Mouse (Mus musculus): Measurements from ENCODE around the gene Mthfr.

The Mthfr gene

GRCm38 (mm10) chr4:148091181-148091580 is 52.3 kb downstream of the Mthfr start:
- no peak for DNase-seq

GRCm38 (mm10) chr4:148092551-148093271 is 53.8 kb downstream of the Mthfr start:
- no peak for DNase-seq

DNA sequence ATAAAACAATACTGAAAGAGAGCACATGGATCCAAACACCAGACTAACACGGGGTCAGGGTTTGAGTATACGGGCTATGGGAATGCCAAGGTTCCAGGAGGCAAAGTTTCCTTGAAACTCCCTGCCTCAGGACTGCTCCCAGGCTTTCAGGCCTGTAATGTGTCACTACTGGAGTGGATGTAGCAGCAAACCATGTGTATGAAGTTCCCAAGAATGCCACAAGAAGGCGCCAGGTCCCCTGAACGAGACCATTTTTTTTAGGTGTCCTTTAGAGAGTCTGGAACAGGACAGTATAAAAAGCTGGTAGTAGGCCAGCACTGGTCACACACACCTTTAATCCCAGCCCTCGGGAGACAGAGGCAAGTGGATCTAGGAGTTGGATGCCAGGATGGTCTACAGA is 55.3 kb downstream of the Mthfr start:
- DNase-seq: no peak

- DNase-seq: no peak
Observed at GRCm38 (mm10) chr4:148095081-148095480, 56.2 kb downstream of the Mthfr start.

- DNase-seq: no peak
Observed at GRCm38 (mm10) chr4:148097936-148098335, 59.1 kb downstream of the Mthfr start.

GRCm38 (mm10) chr4:148098666-148099065 is 59.8 kb downstream of the Mthfr start:
- DNase-seq: no peak

DNA sequence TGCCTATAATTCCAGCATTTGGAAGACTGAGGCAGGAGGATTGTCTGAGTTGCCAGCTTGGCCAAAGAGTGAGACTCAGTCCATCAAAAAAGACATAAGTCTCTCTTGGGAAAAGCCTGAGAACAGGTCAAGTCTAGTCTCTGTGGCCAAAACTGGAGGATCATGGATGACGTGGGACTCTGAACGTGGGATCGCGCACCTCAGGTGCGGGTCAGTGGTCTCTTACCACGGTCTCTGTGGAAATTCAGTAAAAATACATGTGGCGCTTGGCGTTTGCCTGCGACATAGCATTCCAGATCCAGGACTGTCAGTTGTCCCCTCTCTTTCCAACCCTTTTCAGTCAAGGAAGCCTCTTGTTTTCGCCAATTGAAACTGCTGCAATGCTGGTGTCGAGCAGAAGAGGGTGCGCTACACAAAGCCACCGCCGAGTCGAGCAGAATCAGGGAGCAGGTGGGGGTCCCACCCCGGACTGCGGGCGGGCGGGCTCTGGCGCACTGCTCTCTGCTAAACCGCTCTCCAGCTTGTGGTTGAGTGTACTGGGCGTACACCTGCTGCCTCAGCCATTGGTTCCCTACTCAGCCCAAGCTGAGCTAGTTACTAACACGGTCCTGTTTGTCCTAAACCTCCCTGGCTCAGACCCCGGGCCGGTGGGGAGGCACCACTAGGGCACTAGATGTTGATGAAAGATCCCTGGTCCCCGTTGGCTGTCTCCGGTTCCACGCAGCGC is 63.1 kb downstream of the Mthfr start:
- DNase-seq: peak; percentile 59 to 67

DNA sequence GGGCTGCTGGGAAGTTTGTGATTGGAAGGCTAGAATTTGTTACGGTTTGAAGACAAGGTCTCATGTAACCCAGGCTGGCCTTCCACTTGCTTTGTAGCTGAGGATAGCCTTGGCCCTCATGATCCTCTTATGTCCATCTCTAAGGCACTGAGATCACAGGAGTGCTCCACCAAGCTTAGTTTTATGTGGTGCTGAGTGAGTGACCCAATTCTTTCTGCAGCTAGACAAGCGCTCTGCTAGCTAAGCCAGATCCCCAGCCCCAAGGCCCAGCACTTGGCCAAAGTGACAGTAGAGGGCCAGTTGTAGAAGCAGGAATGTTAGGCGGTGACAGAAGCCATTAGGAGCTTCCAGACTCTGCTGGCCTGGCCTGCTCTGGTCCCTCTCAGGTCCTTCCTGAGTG is 65.3 kb downstream of the Mthfr start:
- no peak for DNase-seq

GRCm38 (mm10) chr4:148107621-148108291 is 68.9 kb downstream of the Mthfr start:
- peak; percentile 22 to 62 for DNase-seq

DNA sequence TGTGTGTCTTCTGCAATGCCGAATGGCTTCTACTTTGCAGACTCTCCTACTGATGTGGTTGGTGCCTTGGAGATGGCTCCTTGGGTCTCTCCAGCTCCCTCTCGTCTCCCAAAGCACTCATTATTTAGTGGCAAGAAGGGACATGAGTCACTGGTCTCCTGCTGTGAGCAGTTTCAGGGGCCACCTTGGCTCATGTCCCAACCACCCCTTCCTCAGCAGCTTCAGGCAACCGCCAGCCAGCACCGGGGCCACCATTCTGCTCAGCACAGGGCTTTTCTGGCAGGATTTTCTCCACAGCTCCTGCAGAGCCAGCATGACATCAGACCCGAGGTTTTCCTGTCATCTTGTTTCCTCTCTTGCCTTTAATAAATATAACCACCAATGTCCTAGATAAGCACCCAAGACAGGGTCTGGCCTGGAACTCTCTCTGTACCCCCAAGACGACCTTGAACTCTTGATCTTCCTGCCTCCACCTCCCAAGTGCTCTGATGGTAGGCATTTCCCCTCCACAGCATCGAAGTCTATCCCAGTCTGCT is 69.8 kb downstream of the Mthfr start:
- no peak for DNase-seq
